Mouse (Mus musculus) G1E (cell line): ENCODE measurements at regions not wholly inside any gene's neighbourhood (a gene's known extent, or its start where the extent isn't known, plus 50 kb on each side); places are given as distances from the start of the nearest gene placed in this dataset.

Experiments
- ATAC-seq: 2 replicates; pipeline ENCODE4 v1.8.0; 2016; ENCODE audit warnings: mild to moderate bottlenecking; ENCODE audit not compliant: insufficient number of reproducible peaks, poor library complexity, low FRiP score, severe bottlenecking; ENCODE audit errors: extremely low read depth
- DNase-seq: peaks from one replicate; pipeline ENCODE4 v3.0.0; 2012; ENCODE audit warnings: low spot score
- H3K27me3 ChIP-seq: 2 replicates; pipeline ENCODE4 v1.6.1; 2012; ENCODE audit warnings: mild to moderate bottlenecking, low read length, inconsistent platforms; ENCODE audit not compliant: insufficient read depth
- H3K36me3 ChIP-seq: replicated peaks from 2 replicates; pipeline ENCODE3; 2012; ENCODE audit warnings: mild to moderate bottlenecking, inconsistent platforms
- H3K4me1 ChIP-seq: 2 replicates; pipeline ENCODE4 v1.6.1; 2012; ENCODE audit warnings: low read depth, low read length, inconsistent platforms, mixed read lengths; ENCODE audit not compliant: insufficient read depth
- H3K4me3 ChIP-seq: 2 replicates; pipeline ENCODE4 v1.5.1; 2012; ENCODE audit warnings: low read depth, mild to moderate bottlenecking, inconsistent platforms, low read length, moderate library complexity, mixed read lengths
- H3K9me3 ChIP-seq: replicated peaks from 2 replicates; pipeline ENCODE4 v1.6.1; 2012; ENCODE audit warnings: inconsistent platforms
- CTCF ChIP-seq: IDR thresholded peaks from 2 replicates; pipeline ENCODE4 v1.5.1; 2012; ENCODE audit warnings: low read depth, low read length, inconsistent platforms, mixed read lengths
- GATA1 ChIP-seq: IDR thresholded peaks from 2 replicates; pipeline ENCODE4 v1.6.1; 2012; ENCODE audit warnings: borderline replicate concordance, low read length, inconsistent platforms, mixed read lengths
- GATA2 ChIP-seq: IDR thresholded peaks from 2 replicates; pipeline ENCODE4 v1.6.1; 2012; ENCODE audit warnings: low read depth, low read length, inconsistent platforms, borderline replicate concordance
- POLR2AphosphoS5 ChIP-seq: IDR thresholded peaks from 2 replicates; pipeline ENCODE4 v1.6.1; 2012; ENCODE audit warnings: low read depth, low read length, inconsistent platforms; ENCODE audit not compliant: insufficient replicate concordance
- TAL1 ChIP-seq: conservative IDR thresholded peaks from 2 replicates; pipeline ENCODE4 v1.6.1; 2012; ENCODE audit warnings: low read depth, low read length, inconsistent platforms, mixed read lengths

- TF ChIP-seq GATA2 (no peak), GATA1 (no peak), TAL1 (no peak), CTCF (no peak), POLR2AphosphoS5 (no peak)
- Histone ChIP-seq H3K4me1 (no peaks in the 10 kb centered on the region), H3K27me3 (peaks cover 17% of the 10 kb centered on the region), H3K9me3 (no peaks in the 10 kb centered on the region), H3K4me3 (no peak overlapping the region), H3K36me3 (no peaks in the 10 kb centered on the region)
- no peak for DNase-seq
- ATAC-seq: no peak
Measured at GRCm38 (mm10) chr10:111753646-111754045, 218.8 kb upstream of the Krr1 start.

GRCm38 (mm10) chr10:111755964-111756363 is 216.5 kb upstream of the Krr1 start:
- peaks cover 27% of the 10 kb centered on the region for H3K27me3 ChIP-seq

GRCm38 (mm10) chr10:111756528-111756927 is 215.9 kb upstream of the Krr1 start:
- H3K36me3 ChIP-seq: no peaks in the 10 kb centered on the region
- no peaks in the 10 kb centered on the region for H3K9me3 ChIP-seq
- peaks cover 26% of the 10 kb centered on the region for H3K27me3 ChIP-seq
- H3K4me3 ChIP-seq: no peak overlapping the region
- no peak for DNase-seq
- TF ChIP-seq GATA1 (no peak), TAL1 (no peak), POLR2AphosphoS5 (no peak), GATA2 (no peak), CTCF (no peak)
- no peaks in the 10 kb centered on the region for H3K4me1 ChIP-seq
- ATAC-seq: no peak

More at GRCm38 (mm10) chr10:111755964-111756363, 216.5 kb upstream of the Krr1 start:
- Histone ChIP-seq H3K4me1 (no peaks in the 10 kb centered on the region), H3K9me3 (no peaks in the 10 kb centered on the region), H3K36me3 (no peaks in the 10 kb centered on the region), H3K4me3 (no peak overlapping the region)
- TF ChIP-seq POLR2AphosphoS5 (no peak), GATA2 (no peak), CTCF (no peak), GATA1 (no peak), TAL1 (no peak)
- ATAC-seq (no peak), DNase-seq (no peak)

- no peaks in the 10 kb centered on the region for H3K4me1 ChIP-seq
- H3K9me3 ChIP-seq: no peaks in the 10 kb centered on the region
- no peak for TF ChIP-seq POLR2AphosphoS5
- no peak for TF ChIP-seq TAL1
- no peak for TF ChIP-seq GATA2
- DNase-seq (no peak), ATAC-seq (0 out of 2 replicates have a peak, but pooled peaks have one; percentile 22)
- no peaks in the 10 kb centered on the region for H3K36me3 ChIP-seq
- H3K27me3 ChIP-seq: peaks cover 22% of the 10 kb centered on the region
- H3K4me3 ChIP-seq: no peak overlapping the region
Measured at GRCm38 (mm10) chr10:111757689-111758088, 214.8 kb upstream of the Krr1 start.

- DNase-seq (no peak), ATAC-seq (no peak)
- no peak overlapping the region for H3K4me3 ChIP-seq
- TF ChIP-seq POLR2AphosphoS5: no peak
- TF ChIP-seq GATA2: no peak
- TF ChIP-seq CTCF: no peak
- TF ChIP-seq TAL1: no peak
- no peaks in the 10 kb centered on the region for H3K4me1 ChIP-seq
- H3K27me3 ChIP-seq: peaks cover 19% of the 10 kb centered on the region
- no peaks in the 10 kb centered on the region for H3K36me3 ChIP-seq
- H3K9me3 ChIP-seq: no peaks in the 10 kb centered on the region
Measured at GRCm38 (mm10) chr10:111759505-111759904, 213.0 kb upstream of the Krr1 start.

GRCm38 (mm10) chr10:111762751-111763528 is 209.5 kb upstream of the Krr1 start:
- Histone ChIP-seq H3K27me3 (peaks cover 22% of the 10 kb centered on the region), H3K9me3 (no peaks in the 10 kb centered on the region), H3K4me3 (no peak overlapping the region), H3K36me3 (no peaks in the 10 kb centered on the region), H3K4me1 (no peaks in the 10 kb centered on the region; the same call in 1 of the 2 replicates)
- ATAC-seq (no peak), DNase-seq (no peak)
- TF ChIP-seq POLR2AphosphoS5: no peak
- TF ChIP-seq TAL1: no peak
- no peak for TF ChIP-seq GATA1
- TF ChIP-seq GATA2: no peak
- TF ChIP-seq CTCF: no peak
